Mouse (Mus musculus) hindbrain, embryonic 11.5 days (tissue): Measurements from ENCODE around the gene Atxn7l1. TPM values are rescaled to one million over a fixed set of nuclear protein-coding genes. Genes with fewer than 3 reads are reported as not detected.
A peak's percentile ranks its signal among the peaks of the same experiment; 100 is the strongest.

Experiments used
- ATAC-seq: fragments of 200-750 bp; cut with Nextera tagmentation; 2 replicates; pipeline ENCODE4 v1.8.0; 2017; ENCODE audit warnings: mild to moderate bottlenecking, moderate TSS enrichment, moderate library complexity; ENCODE audit not compliant: low FRiP score
- DNase-seq: peaks from one replicate; pipeline ENCODE4 v3.0.0-alpha.2; 2015; ENCODE audit warnings: low spot score
- H3K27ac ChIP-seq: fragments of 300-500 bp; sonication (generic); 2 replicates; pipeline ENCODE4 v1.5.1; 2014; ENCODE audit warnings: mild to moderate bottlenecking, low read depth, low read length
- H3K27me3 ChIP-seq: fragments of 300-500 bp; sonication (generic); 2 replicates; pipeline ENCODE4 v1.6.1; 2014; ENCODE audit warnings: mild to moderate bottlenecking, low read length, moderate library complexity, mixed read lengths; ENCODE audit not compliant: control insufficient read depth, insufficient read depth
- H3K36me3 ChIP-seq: fragments of 300-500 bp; sonication (generic); 2 replicates; pipeline ENCODE4 v1.6.1; 2014; ENCODE audit warnings: mild to moderate bottlenecking, low read length, moderate library complexity, mixed read lengths; ENCODE audit not compliant: control insufficient read depth, insufficient read depth
- H3K4me1 ChIP-seq: fragments of 300-500 bp; sonication (generic); replicated peaks from 2 replicates; pipeline ENCODE4 v1.6.1; 2014; ENCODE audit warnings: low read length, mixed read lengths; ENCODE audit not compliant: control insufficient read depth, insufficient read depth
- H3K4me2 ChIP-seq: fragments of 300-500 bp; sonication (generic); replicated peaks from 2 replicates; pipeline ENCODE4 v1.6.1; 2014; ENCODE audit warnings: mild to moderate bottlenecking, low read depth, low read length
- H3K4me3 ChIP-seq: fragments of 300-500 bp; sonication (generic); 2 replicates; pipeline ENCODE4 v1.5.1; 2014; ENCODE audit warnings: low read depth, low read length
- H3K9ac ChIP-seq: fragments of 300-500 bp; sonication (generic); 2 replicates; pipeline ENCODE4 v1.6.1; 2014; ENCODE audit warnings: low read depth, low read length
- H3K9me3 ChIP-seq: fragments of 300-500 bp; sonication (generic); 2 replicates; pipeline ENCODE4 v1.6.1; 2016; ENCODE audit warnings: low read length; ENCODE audit not compliant: control insufficient read depth
- WGBS: fragments of 180-500 bp; shearing (Covaris S2); extraction: QIAGEN DNeasy Blood & Tissue Kit; methylation state at CpG from one replicate; pipeline ENCODE4 v1.1.7; 2014; 5-methylcytosine and 5-hydroxymethylcytosine counted together
- polyA plus RNA-seq: library from polyadenylated mRNA; unstranded; fragments of >200 nt; fragmentation: Nextera tagmentation; extraction: Ambion mirVana; gene quantifications from 2 replicates; pipeline ENCODE4 v1.2.1, GENCODE M21; 2014

Atxn7l1 gene
- polyA plus RNA-seq, 1 experiment from 2014 or later: 21.1 TPM

GRCm38 (mm10) chr12:33173720-33174141, 26.2 kb downstream of the Atxn7l1 start:
- no peaks in the 10 kb centered on the region for H3K4me1 ChIP-seq
- H3K9ac ChIP-seq: no peak overlapping the region
- DNase-seq (no peak), ATAC-seq (no peak)
- no peaks in the 10 kb centered on the region for H3K27me3 ChIP-seq
- no peaks in the 10 kb centered on the region for H3K36me3 ChIP-seq
- no peak overlapping the region for H3K4me2 ChIP-seq
- H3K4me3 ChIP-seq: no peak overlapping the region
- no peaks in the 10 kb centered on the region for H3K9me3 ChIP-seq
- H3K27ac ChIP-seq: no peak overlapping the region
- 94% methylated on average over 8 of the region's 8 CpGs for WGBS

- no peak for DNase-seq
- no peak for ATAC-seq
- Histone ChIP-seq H3K9me3 (no peaks in the 10 kb centered on the region), H3K4me2 (no peak overlapping the region), H3K27ac (no peak overlapping the region), H3K4me1 (no peaks in the 10 kb centered on the region), H3K36me3 (no peaks in the 10 kb centered on the region), H3K9ac (no peak overlapping the region), H3K27me3 (no peaks in the 10 kb centered on the region), H3K4me3 (no peak overlapping the region)
- WGBS: 76% methylated on average over 7 of the region's 7 CpGs
These were observed 26.7 kb downstream of the Atxn7l1 start for GRCm38 (mm10) chr12:33174171-33174570.

DNA sequence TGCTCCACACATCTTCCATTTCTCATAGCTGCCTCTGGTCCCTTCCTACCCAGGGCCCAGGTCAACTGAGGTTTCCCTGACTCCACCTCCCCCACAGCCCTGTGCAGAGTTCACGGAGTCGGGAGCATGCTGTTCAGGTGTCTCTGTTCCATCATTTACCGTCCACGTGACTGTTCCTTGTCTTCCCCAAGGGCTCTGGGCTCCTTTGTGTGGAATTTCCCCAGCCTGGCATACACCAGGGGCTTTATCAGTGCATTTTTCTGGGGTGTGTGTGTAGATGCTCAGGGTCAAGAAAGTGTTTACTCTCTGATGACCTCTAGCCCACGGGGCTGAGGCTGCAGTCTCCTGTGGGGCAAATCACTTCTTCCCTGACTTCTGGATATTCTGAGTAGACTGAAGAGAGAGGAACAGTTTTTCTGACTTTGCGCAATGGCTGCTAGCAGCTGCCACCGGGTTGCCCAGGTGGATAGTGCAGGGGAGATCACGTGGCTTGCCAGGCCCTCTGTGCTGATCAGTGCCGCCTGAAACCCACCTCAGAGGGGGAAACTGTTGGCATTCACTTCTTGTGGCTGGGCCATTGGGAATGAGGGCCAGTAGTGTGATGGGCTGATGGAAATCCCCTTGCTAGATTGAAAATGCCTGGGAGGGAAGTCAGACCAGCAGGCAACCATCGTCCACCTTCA, 27.3 kb downstream of the Atxn7l1 start:
- no peak for ATAC-seq
- no peak overlapping the region for H3K27ac ChIP-seq
- no peak overlapping the region for H3K4me2 ChIP-seq

DNA sequence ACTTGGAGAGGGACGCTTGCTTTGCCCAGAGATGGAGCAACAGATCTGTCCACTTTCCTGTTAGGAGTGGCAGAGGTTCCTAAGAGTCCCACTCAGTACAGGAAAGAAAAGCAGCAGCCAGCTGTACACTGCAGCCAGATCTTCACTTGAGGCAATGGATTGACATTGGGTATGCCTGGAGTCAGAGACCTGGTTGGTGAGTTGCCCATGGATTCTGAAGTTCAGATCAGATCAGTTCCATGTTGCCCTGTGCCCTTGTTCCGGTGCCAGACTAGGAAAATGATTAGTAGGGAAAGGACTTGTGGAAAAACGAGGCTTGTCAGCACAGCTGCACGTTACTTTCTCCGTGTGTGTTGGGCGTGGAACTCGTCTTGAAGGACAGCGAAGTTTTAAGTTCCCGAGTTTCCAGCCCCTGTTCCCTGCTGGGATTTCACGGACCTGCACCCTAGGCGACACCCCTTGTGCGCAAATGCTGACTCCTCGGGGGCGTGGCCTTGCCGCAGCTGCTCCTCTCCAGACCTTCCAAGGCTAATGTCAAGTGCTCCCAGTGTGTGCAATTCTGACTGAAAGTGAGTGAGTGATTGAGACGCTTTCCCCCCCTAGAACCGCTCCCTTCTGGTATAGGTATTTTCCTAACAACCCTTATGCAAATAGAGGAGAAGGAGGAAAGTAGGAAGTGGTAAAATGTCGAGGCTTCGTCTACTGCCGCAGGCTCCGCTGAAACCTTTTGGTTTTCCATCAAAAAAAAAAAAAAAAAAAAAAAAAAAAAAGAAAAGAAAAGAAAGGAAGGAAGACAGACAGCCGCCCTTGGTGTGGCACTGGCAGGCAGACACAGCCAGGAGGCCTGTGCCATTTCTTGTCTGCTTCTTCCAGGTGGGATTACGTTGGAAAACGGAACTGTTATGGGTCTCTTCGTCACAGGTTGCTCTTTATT, 28.4 kb downstream of the Atxn7l1 start:
- DNase-seq (peak; percentile 61), ATAC-seq (peak; percentile 75)
- Histone ChIP-seq H3K4me1 (no peaks in the 10 kb centered on the region), H3K27me3 (no peaks in the 10 kb centered on the region), H3K9me3 (no peaks in the 10 kb centered on the region), H3K4me2 (peak overlapping the region; percentile 45), H3K27ac (no peak overlapping the region), H3K4me3 (0 out of 2 replicates have a peak overlapping the region, but pooled peaks have one; percentile 3), H3K9ac (0 out of 2 replicates have a peak overlapping the region, but pooled peaks have one; percentile 5), H3K36me3 (no peaks in the 10 kb centered on the region)
- WGBS: 9% methylated on average over 25 of the region's 25 CpGs

More for the DNA sequence above, 27.3 kb downstream of the Atxn7l1 start:
- H3K9me3 ChIP-seq: no peaks in the 10 kb centered on the region
- H3K4me1 ChIP-seq: no peaks in the 10 kb centered on the region
- no peak overlapping the region for H3K9ac ChIP-seq
- H3K4me3 ChIP-seq: no peak overlapping the region
- 68% methylated on average over 10 of the region's 10 CpGs for WGBS
- DNase-seq: no peak
- no peaks in the 10 kb centered on the region for H3K36me3 ChIP-seq
- no peaks in the 10 kb centered on the region for H3K27me3 ChIP-seq

DNA sequence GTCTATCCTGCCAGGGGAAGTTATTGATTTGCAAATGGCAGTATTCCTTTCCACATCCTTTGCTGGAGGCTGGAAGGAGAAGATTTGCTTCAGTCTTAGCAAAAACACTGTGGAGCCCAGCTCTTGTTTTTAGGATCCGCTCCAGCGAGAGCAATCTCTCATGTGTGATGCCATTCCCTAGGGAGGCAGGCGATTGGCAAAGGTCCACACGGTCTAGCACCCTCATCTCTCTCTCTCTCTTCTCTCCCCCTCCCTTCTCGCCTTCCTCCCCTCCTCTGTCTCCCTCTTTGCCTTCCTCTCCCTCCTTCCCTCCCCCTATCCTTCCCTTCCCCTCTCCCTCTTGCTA, 29.0 kb downstream of the Atxn7l1 start:
- H3K36me3 ChIP-seq: no peaks in the 10 kb centered on the region
- no peak overlapping the region for H3K9ac ChIP-seq
- H3K27ac ChIP-seq: no peak overlapping the region
- H3K4me2 ChIP-seq: 0 out of 2 replicates have a peak overlapping the region, but pooled peaks have one; percentile 45
- peak; percentile 18 for DNase-seq
- WGBS: 35% methylated on average over 5 of the region's 5 CpGs
- 0 out of 2 replicates have a peak, but pooled peaks have one; percentile 33 for ATAC-seq
- H3K4me1 ChIP-seq: no peaks in the 10 kb centered on the region
- H3K9me3 ChIP-seq: no peaks in the 10 kb centered on the region
- H3K4me3 ChIP-seq: no peak overlapping the region
- no peaks in the 10 kb centered on the region for H3K27me3 ChIP-seq

- Histone ChIP-seq H3K36me3 (no peaks in the 10 kb centered on the region), H3K4me2 (no peak overlapping the region), H3K27me3 (no peaks in the 10 kb centered on the region), H3K9me3 (no peaks in the 10 kb centered on the region), H3K4me1 (no peaks in the 10 kb centered on the region), H3K27ac (no peak overlapping the region), H3K9ac (no peak overlapping the region), H3K4me3 (no peak overlapping the region)
- WGBS: 84% methylated on average over 2 of the region's 2 CpGs
- no peak for DNase-seq
- ATAC-seq: no peak
These were observed 32.9 kb downstream of the Atxn7l1 start for GRCm38 (mm10) chr12:33180421-33180820.

- DNase-seq (no peak), ATAC-seq (no peak)
- H3K9ac ChIP-seq: no peak overlapping the region
- no peaks in the 10 kb centered on the region for H3K9me3 ChIP-seq
- no peak overlapping the region for H3K4me3 ChIP-seq
- H3K36me3 ChIP-seq: no peaks in the 10 kb centered on the region
- no peaks in the 10 kb centered on the region for H3K4me1 ChIP-seq
- no peak overlapping the region for H3K27ac ChIP-seq
- no peaks in the 10 kb centered on the region for H3K27me3 ChIP-seq
- 88% methylated on average over 4 of the region's 4 CpGs for WGBS
- H3K4me2 ChIP-seq: no peak overlapping the region
These were observed 34.4 kb downstream of the Atxn7l1 start for GRCm38 (mm10) chr12:33181875-33182274.

- Histone ChIP-seq H3K36me3 (no peaks in the 10 kb centered on the region), H3K4me2 (no peak overlapping the region), H3K27me3 (no peaks in the 10 kb centered on the region), H3K9ac (no peak overlapping the region), H3K4me3 (no peak overlapping the region), H3K9me3 (no peaks in the 10 kb centered on the region), H3K4me1 (no peaks in the 10 kb centered on the region), H3K27ac (no peak overlapping the region)
- no peak for DNase-seq
- ATAC-seq: no peak
- 78% methylated on average over 11 of the region's 11 CpGs for WGBS
These were observed 35.1 kb downstream of the Atxn7l1 start for GRCm38 (mm10) chr12:33182428-33183137.
